Mouse (Mus musculus): ENCODE results near the gene Fam219a. TPM values are rescaled to one million over a fixed set of nuclear protein-coding genes. Genes with fewer than 3 reads are reported as not detected.

The Fam219a gene
- polyA plus RNA-seq, 1 experiment from 2014 or later = 16.8 TPM

- Histone ChIP-seq H3K9me3 (no peaks in the 10 kb centered on the region), H3K4me1 (peaks cover 34% of the 10 kb centered on the region), H3K27me3 (replicated peaks) (peaks cover 57% of the 10 kb centered on the region), H3K36me3 (replicated peaks) (no peaks in the 10 kb centered on the region), H3K27ac (no peak overlapping the region), H3K4me2 (no peak overlapping the region), H3K4me3 (no peak overlapping the region), H3K9ac (no peak overlapping the region)
- ATAC-seq (replicated peaks) = no peak
- WGBS = 85% methylated on average over 4 of the region's 4 CpGs
Observed at GRCm38 (mm10) chr4:41500787-41501186, 68.6 kb downstream of the Fam219a start.

DNA sequence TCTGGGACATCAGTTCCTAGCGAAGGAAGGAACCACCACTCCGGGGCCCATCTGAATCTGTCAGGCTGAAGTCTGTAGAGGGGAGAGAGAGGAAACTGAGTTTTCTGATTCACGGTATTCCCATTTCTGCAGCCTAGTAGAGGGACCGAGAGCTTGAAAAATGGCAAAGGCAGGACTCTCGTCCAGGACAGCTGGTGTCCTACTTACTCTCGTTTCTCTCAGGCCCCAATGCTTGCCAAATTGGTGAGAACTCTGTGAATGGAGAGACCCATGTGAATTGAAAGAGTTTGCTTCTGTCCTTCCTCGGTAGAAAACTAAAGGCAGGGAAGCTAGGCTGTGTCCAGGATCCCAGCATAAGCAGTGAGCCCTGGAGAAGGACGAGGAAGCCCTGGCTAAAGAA, 69.7 kb downstream of the Fam219a start:
- no peak overlapping the region for H3K27ac ChIP-seq
- peaks cover 34% of the 10 kb centered on the region for H3K4me1 ChIP-seq
- WGBS = 62% methylated on average over 8 of the region's 8 CpGs
- ATAC-seq (replicated peaks) = no peak
- H3K9ac ChIP-seq = no peak overlapping the region
- H3K4me2 ChIP-seq = peak overlapping the region; percentile 53
- H3K9me3 ChIP-seq = no peaks in the 10 kb centered on the region
- H3K27me3 ChIP-seq (replicated peaks) = peaks cover 57% of the 10 kb centered on the region
- H3K4me3 ChIP-seq = no peak overlapping the region
- H3K36me3 ChIP-seq (replicated peaks) = no peaks in the 10 kb centered on the region

GRCm38 (mm10) chr4:41498921-41499391, 70.4 kb downstream of the Fam219a start:
- 7% methylated on average over 43 of the region's 43 CpGs for WGBS
- peaks cover 34% of the 10 kb centered on the region for H3K4me1 ChIP-seq
- H3K4me3 ChIP-seq = peak overlapping the region; percentile 31
- peaks cover 57% of the 10 kb centered on the region for H3K27me3 ChIP-seq (replicated peaks)
- H3K9me3 ChIP-seq = no peaks in the 10 kb centered on the region
- H3K27ac ChIP-seq = no peak overlapping the region
- peak overlapping the region; percentile 7; the same call in 1 of the 2 replicates for H3K9ac ChIP-seq
- H3K4me2 ChIP-seq = peak overlapping the region; percentile 53
- no peaks in the 10 kb centered on the region for H3K36me3 ChIP-seq (replicated peaks)
- ATAC-seq (replicated peaks) = no peak

DNA sequence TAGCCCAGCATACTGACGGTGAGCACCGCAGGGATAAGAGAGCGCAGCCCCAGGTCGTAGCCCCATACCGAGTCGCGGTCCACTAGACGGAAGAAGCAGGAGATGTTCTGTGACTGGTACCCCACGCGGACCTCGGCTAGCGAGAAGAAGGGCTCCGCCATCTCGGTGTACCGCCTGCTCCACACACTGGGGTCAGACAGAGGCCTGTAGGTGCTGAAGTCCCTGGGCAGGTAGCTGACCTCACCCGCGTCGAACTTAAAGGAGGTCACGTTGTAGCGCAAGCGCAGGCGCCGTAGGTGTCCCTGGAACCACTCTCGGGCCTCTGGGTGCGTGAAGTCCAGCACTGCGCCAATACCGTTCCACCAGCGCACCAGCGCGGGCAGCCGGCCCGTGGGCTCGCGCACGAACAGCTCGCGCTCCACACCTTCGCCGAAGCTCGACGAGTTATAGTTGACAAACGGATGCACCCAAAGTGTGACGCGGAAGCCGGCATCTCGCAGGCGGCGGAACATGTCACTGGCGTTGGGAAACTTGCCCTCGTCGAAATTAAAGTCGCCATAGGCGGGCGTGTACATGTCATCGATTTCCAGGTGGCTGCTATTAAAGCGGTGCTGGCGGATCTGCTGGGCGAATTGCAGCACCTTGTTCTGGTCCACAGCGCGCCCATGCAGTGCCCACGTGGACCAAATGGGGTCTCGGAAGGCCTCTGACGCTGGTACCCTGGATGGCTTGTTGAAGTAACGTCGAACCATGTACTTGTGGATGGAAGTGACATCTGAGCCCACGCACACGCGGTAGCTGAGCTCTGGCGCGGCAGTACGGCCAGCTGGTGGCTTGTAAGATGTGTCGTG, 71.1 kb downstream of the Fam219a start:
- Histone ChIP-seq H3K4me2 (peak overlapping the region; percentile 53), H3K4me1 (peaks cover 34% of the 10 kb centered on the region), H3K27ac (no peak overlapping the region), H3K9me3 (no peaks in the 10 kb centered on the region), H3K36me3 (replicated peaks) (no peaks in the 10 kb centered on the region), H3K27me3 (replicated peaks) (peaks cover 57% of the 10 kb centered on the region), H3K9ac (peak overlapping the region; percentile 13; the same call in 1 of the 2 replicates), H3K4me3 (peak overlapping the region; percentile 31)
- whole genome bisulfite sequencing = 15% methylated on average over 72 of the region's 72 CpGs
- 0 out of 2 replicates have a peak, but pooled peaks have one; percentile 7 for ATAC-seq (replicated peaks)

GRCm38 (mm10) chr4:41497579-41497978, 71.8 kb downstream of the Fam219a start:
- H3K4me1 ChIP-seq = peaks cover 30% of the 10 kb centered on the region
- H3K9me3 ChIP-seq = no peaks in the 10 kb centered on the region
- ATAC-seq (replicated peaks) = peak; percentile 33
- H3K27ac ChIP-seq = no peak overlapping the region
- peaks cover 57% of the 10 kb centered on the region for H3K27me3 ChIP-seq (replicated peaks)
- peak overlapping the region; percentile 53 for H3K4me2 ChIP-seq
- no peaks in the 10 kb centered on the region for H3K36me3 ChIP-seq (replicated peaks)
- H3K9ac ChIP-seq = peak overlapping the region; percentile 13; the same call in 1 of the 2 replicates
- peak overlapping the region; percentile 31 for H3K4me3 ChIP-seq
- 6% methylated on average over 34 of the region's 34 CpGs for WGBS

DNA sequence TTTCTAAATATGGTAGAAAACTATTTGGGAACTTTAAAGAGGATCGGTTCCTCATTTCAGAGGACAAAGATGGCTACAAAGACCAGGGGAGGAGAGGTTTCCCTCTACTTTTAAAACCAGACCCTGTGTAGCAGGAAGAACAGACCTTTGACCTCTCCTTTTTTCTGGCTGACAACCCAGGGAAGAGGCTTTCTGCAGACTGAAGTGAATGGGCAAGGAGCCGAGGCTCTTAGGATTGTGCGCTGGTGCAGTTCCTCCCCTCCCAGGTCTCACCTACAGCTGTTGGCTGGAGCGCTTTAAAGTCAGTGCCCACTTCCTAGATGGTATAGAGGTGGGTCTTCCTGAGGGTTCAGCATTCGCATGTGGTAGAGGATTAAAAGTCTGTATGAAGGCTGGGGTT, 72.3 kb downstream of the Fam219a start:
- 44% methylated on average over 5 of the region's 5 CpGs for WGBS
- H3K4me2 ChIP-seq = peak overlapping the region; percentile 53

DNA sequence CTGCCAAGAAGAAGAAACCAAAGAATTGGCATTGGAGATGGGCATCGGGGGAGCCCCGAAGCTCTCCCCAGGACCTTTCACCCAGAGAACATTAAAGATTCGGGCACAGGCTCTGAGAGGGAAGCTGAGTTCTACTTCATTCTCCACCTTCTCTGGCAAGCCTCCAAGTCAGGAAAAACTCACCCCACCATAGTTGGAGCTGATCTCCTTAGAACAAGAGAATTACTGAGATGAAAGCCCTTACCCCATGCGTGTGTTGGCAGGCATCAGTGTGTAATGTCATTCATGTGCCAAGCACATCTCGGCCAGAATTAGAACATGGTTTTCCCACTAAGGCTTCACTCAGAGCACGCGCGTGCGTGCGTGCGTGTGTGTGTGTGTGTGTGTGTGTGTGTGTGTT, 73.5 kb downstream of the Fam219a start:
- H3K9ac ChIP-seq = no peak overlapping the region
- H3K4me1 ChIP-seq = peaks cover 23% of the 10 kb centered on the region
- no peaks in the 10 kb centered on the region for H3K9me3 ChIP-seq
- no peaks in the 10 kb centered on the region for H3K36me3 ChIP-seq (replicated peaks)
- H3K4me3 ChIP-seq = no peak overlapping the region
- WGBS = 68% methylated on average over 11 of the region's 11 CpGs
- no peak overlapping the region for H3K4me2 ChIP-seq
- peak; percentile 34; the same call in 1 of the 2 replicates for ATAC-seq (replicated peaks)
- H3K27ac ChIP-seq = no peak overlapping the region
- H3K27me3 ChIP-seq (replicated peaks) = peaks cover 46% of the 10 kb centered on the region

More for the DNA sequence above, 72.3 kb downstream of the Fam219a start:
- H3K4me3 ChIP-seq = peak overlapping the region; percentile 31; the same call in 1 of the 2 replicates
- ATAC-seq (replicated peaks) = no peak
- H3K4me1 ChIP-seq = peaks cover 25% of the 10 kb centered on the region
- no peaks in the 10 kb centered on the region for H3K9me3 ChIP-seq
- H3K36me3 ChIP-seq (replicated peaks) = no peaks in the 10 kb centered on the region
- peaks cover 54% of the 10 kb centered on the region for H3K27me3 ChIP-seq (replicated peaks)
- H3K9ac ChIP-seq = no peak overlapping the region
- H3K27ac ChIP-seq = no peak overlapping the region

GRCm38 (mm10) chr4:41495076-41495475, 74.3 kb downstream of the Fam219a start:
- no peak overlapping the region for H3K4me3 ChIP-seq
- H3K9ac ChIP-seq = no peak overlapping the region
- no peak overlapping the region for H3K27ac ChIP-seq
- no peak for ATAC-seq (replicated peaks)
- 79% methylated on average over 4 of the region's 4 CpGs for WGBS
- no peaks in the 10 kb centered on the region for H3K9me3 ChIP-seq
- H3K36me3 ChIP-seq (replicated peaks) = no peaks in the 10 kb centered on the region
- peaks cover 23% of the 10 kb centered on the region for H3K4me1 ChIP-seq
- peaks cover 38% of the 10 kb centered on the region for H3K27me3 ChIP-seq (replicated peaks)
- H3K4me2 ChIP-seq = no peak overlapping the region

GRCm38 (mm10) chr4:41494378-41494777, 75.0 kb downstream of the Fam219a start:
- H3K9me3 ChIP-seq = no peaks in the 10 kb centered on the region
- 45% methylated on average over 3 of the region's 3 CpGs for WGBS

GRCm38 (mm10) chr4:41493464-41494116, 75.7 kb downstream of the Fam219a start:
- H3K4me1 ChIP-seq = peaks cover 15% of the 10 kb centered on the region
- H3K4me3 ChIP-seq = no peak overlapping the region
- H3K36me3 ChIP-seq (replicated peaks) = no peaks in the 10 kb centered on the region
- H3K9me3 ChIP-seq = no peaks in the 10 kb centered on the region
- H3K27me3 ChIP-seq (replicated peaks) = peaks cover 23% of the 10 kb centered on the region
- H3K9ac ChIP-seq = no peak overlapping the region
- no peak for ATAC-seq (replicated peaks)
- no peak overlapping the region for H3K4me2 ChIP-seq
- no peak overlapping the region for H3K27ac ChIP-seq
- WGBS = 82% methylated on average over 3 of the region's 3 CpGs

More at GRCm38 (mm10) chr4:41494378-41494777, 75.0 kb downstream of the Fam219a start:
- H3K27me3 ChIP-seq (replicated peaks) = peaks cover 31% of the 10 kb centered on the region
- H3K9ac ChIP-seq = no peak overlapping the region
- no peak overlapping the region for H3K4me2 ChIP-seq
- no peak for ATAC-seq (replicated peaks)
- no peak overlapping the region for H3K27ac ChIP-seq
- H3K36me3 ChIP-seq (replicated peaks) = no peaks in the 10 kb centered on the region
- H3K4me3 ChIP-seq = no peak overlapping the region
- H3K4me1 ChIP-seq = peaks cover 23% of the 10 kb centered on the region

DNA sequence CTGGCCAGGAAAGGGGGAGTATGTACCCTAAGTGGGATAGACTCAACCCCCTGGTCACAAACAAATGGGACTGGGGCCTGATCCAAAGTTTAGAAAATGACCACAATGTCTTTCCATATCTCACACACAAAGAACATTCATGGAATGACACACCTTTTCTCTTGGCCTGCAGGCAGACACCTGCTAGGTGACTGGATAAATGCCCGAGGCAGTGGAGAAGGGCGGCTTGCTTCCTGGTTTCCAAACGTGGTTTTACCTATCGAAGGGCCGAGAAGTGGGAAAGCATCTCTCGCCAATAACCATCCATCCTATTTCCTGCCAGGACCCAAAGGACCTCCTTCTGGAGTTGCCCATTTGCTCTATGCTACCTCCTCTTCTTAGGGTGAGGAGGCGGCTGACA, 76.4 kb downstream of the Fam219a start:
- H3K9ac ChIP-seq = no peak overlapping the region
- no peaks in the 10 kb centered on the region for H3K9me3 ChIP-seq
- ATAC-seq (replicated peaks) = no peak
- peaks cover 17% of the 10 kb centered on the region for H3K27me3 ChIP-seq (replicated peaks)
- peaks cover 10% of the 10 kb centered on the region for H3K4me1 ChIP-seq
- no peak overlapping the region for H3K4me3 ChIP-seq
- H3K27ac ChIP-seq = no peak overlapping the region
- WGBS = 83% methylated on average over 7 of the region's 7 CpGs
- no peak overlapping the region for H3K4me2 ChIP-seq
- no peaks in the 10 kb centered on the region for H3K36me3 ChIP-seq (replicated peaks)

DNA sequence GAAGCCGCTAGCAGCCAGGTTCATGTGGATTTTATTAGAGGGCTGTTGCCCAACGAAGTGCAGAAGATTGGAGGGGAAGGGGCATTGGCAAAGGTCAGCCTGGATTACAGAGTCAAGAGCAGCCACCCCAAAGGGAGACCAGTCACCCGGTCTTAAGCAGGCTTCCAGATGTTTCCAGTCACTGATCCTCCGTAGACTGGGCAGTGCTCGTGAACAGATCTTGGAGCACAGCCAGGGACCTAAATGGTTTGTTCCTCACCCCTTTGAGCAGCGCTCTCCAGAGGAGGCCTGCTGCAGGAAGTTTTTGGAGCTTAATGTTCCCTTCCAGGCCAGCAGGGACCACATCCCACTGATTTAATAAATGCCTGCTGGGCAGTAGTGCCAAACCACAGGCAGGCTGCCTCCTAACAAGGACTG, 87.7 kb downstream of the Fam219a start:
- 57% methylated on average over 6 of the region's 6 CpGs for WGBS
- H3K9me3 ChIP-seq = no peaks in the 10 kb centered on the region
- no peak overlapping the region for H3K9ac ChIP-seq
- H3K4me2 ChIP-seq = no peak overlapping the region
- no peaks in the 10 kb centered on the region; the same call in 1 of the 2 replicates for H3K36me3 ChIP-seq (replicated peaks)
- H3K27me3 ChIP-seq (replicated peaks) = no peaks in the 10 kb centered on the region
- ATAC-seq (replicated peaks) = no peak
- H3K4me1 ChIP-seq = peaks cover 4% of the 10 kb centered on the region; the same call in 1 of the 2 replicates
- H3K4me3 ChIP-seq = no peak overlapping the region
- H3K27ac ChIP-seq = no peak overlapping the region

All from midbrain, embryonic 15.5 days (tissue).